Mouse (Mus musculus): ENCODE measurements around the gene Papolb. TPM values are rescaled to one million over a fixed set of nuclear protein-coding genes. Genes with fewer than 3 reads are reported as not detected.

Gene Papolb
- total and polyA plus RNA-seq, 3 experiments = not detected

DNA sequence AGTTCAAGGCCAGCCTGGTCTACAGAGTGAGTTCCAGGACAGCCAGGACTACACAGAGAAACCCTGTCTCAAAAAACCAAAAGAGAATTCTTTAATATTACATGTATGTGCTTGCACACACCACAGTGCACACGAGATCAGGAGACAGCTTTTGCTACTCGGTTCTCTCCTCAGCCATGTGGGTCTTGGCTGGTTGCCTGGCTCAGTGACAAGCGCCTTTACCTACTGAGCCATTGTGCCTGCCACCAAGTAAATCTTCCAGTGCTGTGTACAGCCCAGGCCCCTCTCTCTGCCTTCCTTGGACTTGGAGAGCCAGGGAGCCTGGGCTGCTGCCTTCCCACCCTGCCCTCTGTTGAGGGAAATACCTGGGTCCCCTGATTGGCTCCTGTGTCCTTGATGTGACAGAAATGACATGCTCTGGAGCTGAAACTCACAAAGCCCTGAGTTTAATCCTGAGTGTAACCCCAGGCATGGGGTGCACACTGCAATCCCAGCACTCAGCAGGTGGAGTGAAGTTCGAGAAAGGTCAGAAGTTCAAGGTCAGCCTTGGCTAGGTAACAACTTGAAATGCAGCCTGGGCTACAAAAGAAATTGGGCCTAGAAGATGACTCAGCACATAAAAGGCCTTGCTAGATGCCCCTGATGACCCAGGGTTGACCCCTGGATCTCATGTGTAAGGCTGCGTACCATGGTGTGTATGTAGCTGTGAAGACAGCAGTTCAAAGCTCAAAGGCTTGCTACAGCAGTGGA lies 51.8 kb downstream of the Papolb start:
- no peak overlapping the region for H3K4me2 ChIP-seq (ENCODE audit: insufficient read depth, low read depth, poor library complexity, severe bottlenecking)
- TF ChIP-seq ZNF384 (IDR thresholded peaks at IDR 0.05; ENCODE audit: low read depth, low read length) (no peak), CHD1 (IDR thresholded peaks at IDR 0.05; ENCODE audit: low read depth, low read length) (no peak), MAFK (IDR thresholded peaks at IDR 0.05; ENCODE audit: insufficient replicate concordance, low read length) (no peak), EP300 (IDR thresholded peaks at IDR 0.05; ENCODE audit: low read length) (no peak), POLR2AphosphoS2 (IDR thresholded peaks at IDR 0.05; ENCODE audit: low read depth, low read length) (no peak), KAT2A (IDR thresholded peaks at IDR 0.05; ENCODE audit: insufficient replicate concordance, low read length) (no peak), RAD21 (IDR thresholded peaks at IDR 0.05; ENCODE audit: low read depth, low read length) (no peak), ETS1 (conservative IDR thresholded peaks at IDR 0.05; ENCODE audit: low read depth, low read length) (no peak), E2F4 (IDR thresholded peaks at IDR 0.05; ENCODE audit: insufficient replicate concordance, low read depth, low read length) (no peak), RCOR1 (conservative IDR thresholded peaks at IDR 0.05; ENCODE audit: low read depth, low read length) (no peak), MXI1 (IDR thresholded peaks at IDR 0.05; ENCODE audit: low read depth, low read length) (no peak), TCF12 (IDR thresholded peaks at IDR 0.05; ENCODE audit: low read depth, low read length) (no peak), SMC3 (IDR thresholded peaks at IDR 0.05; ENCODE audit: low read depth, low read length) (no peak), MYC (IDR thresholded peaks at IDR 0.05; ENCODE audit: low read depth, low read length) (no peak), UBTF (IDR thresholded peaks at IDR 0.05; ENCODE audit: low read depth, low read length) (no peak), NRF1 (IDR thresholded peaks at IDR 0.05; ENCODE audit: low read depth, low read length) (no peak), CTCF (conservative IDR thresholded peaks at IDR 0.05 in 1 of 2, IDR thresholded peaks at IDR 0.05 in 1 of 2; ENCODE audit: low read depth in 2 of 2, low read length in 2 of 2) (no peak), NELFE (IDR thresholded peaks at IDR 0.05; ENCODE audit: low read depth, low read length) (no peak)
- no peaks in the 10 kb centered on the region for H3K79me2 ChIP-seq (replicated peaks; ENCODE audit: control insufficient read depth, extremely low read depth, insufficient read depth, poor library complexity, severe bottlenecking)
- DNase-seq (ENCODE audit: extremely low read depth) = no peak
- H3K27me3 ChIP-seq (replicated peaks) = no peaks in the 10 kb centered on the region
- H3K36me3 ChIP-seq (replicated peaks in 1 of 2; ENCODE audit: control insufficient read depth in 1 of 2, insufficient read depth in 1 of 2, low read length in 1 of 2) = peaks cover 37 to 60% of the 10 kb centered on the region in 2 experiments
- no peak overlapping the region for H3K27ac ChIP-seq (ENCODE audit: insufficient read depth, low read depth)
- H3K9me3 ChIP-seq (replicated peaks; ENCODE audit: low read length) = no peaks in the 10 kb centered on the region
- no peaks in the 10 kb centered on the region for H3K4me1 ChIP-seq (ENCODE audit: control insufficient read depth in 1 of 2, insufficient read depth in 2 of 2)
- no peak overlapping the region for H3K4me3 ChIP-seq (replicated peaks in 1 of 3; ENCODE audit: low read depth in 2 of 3, low read length in 2 of 3, poor library complexity in 1 of 3)
- dilution Hi-C loops (cut with MboI; ENCODE audit: extremely low pct_ligation_motif_present, extremely low pct_unique_long_range_greater_than_20kb, low sequenced_read_pairs) = no loop called here
- in situ Hi-C loops (cut with MboI; ENCODE audit: low pct_ligation_motif_present, low pct_unique_long_range_greater_than_20kb, low sequenced_read_pairs) = no loop called here
- H3K9ac ChIP-seq (ENCODE audit: insufficient read depth, low read depth) = no peak overlapping the region

DNA sequence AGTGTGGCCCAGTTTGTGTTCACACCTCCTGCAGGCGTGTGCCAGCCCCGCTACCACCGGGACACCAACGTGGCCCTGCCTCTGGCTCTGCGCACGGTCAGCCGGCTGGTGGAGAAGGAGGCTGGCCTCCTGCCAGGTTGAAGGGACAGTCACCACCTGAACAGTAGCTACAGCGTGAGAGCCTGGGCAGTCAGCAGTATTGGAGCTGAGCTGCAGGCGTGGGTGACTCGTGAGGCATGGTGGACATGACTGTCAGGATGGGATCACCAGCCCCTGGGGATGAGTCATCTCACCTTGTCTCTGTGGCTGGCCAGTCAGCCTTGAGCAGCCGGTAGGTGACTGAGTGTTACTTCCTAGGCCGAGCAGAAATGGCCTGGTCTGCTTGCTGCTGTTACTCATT lies 52.5 kb downstream of the Papolb start:
- no peak for DNase-seq (ENCODE audit: extremely low read depth)
- in situ Hi-C loops (cut with MboI; ENCODE audit: low pct_ligation_motif_present, low pct_unique_long_range_greater_than_20kb, low sequenced_read_pairs) (no loop called here), dilution Hi-C loops (cut with MboI; ENCODE audit: extremely low pct_ligation_motif_present, extremely low pct_unique_long_range_greater_than_20kb, low sequenced_read_pairs) (no loop called here)
- Histone ChIP-seq H3K4me2 (ENCODE audit: insufficient read depth, low read depth, poor library complexity, severe bottlenecking) (no peak overlapping the region), H3K4me1 (ENCODE audit: control insufficient read depth in 1 of 2, insufficient read depth in 2 of 2) (no peaks in the 10 kb centered on the region), H3K9me3 (replicated peaks; ENCODE audit: low read length) (no peaks in the 10 kb centered on the region), H3K9ac (ENCODE audit: insufficient read depth, low read depth) (no peak overlapping the region), H3K27ac (ENCODE audit: insufficient read depth, low read depth) (no peak overlapping the region), H3K27me3 (replicated peaks) (no peaks in the 10 kb centered on the region), H3K4me3 (replicated peaks in 1 of 3; ENCODE audit: low read depth in 2 of 3, low read length in 2 of 3, poor library complexity in 1 of 3) (no peak overlapping the region), H3K79me2 (replicated peaks; ENCODE audit: control insufficient read depth, extremely low read depth, insufficient read depth, poor library complexity, severe bottlenecking) (no peaks in the 10 kb centered on the region), H3K36me3 (replicated peaks in 1 of 2; ENCODE audit: control insufficient read depth in 1 of 2, insufficient read depth in 1 of 2, low read length in 1 of 2) (peaks cover 41 to 67% of the 10 kb centered on the region in 2 experiments)
- TF ChIP-seq POLR2AphosphoS2 (IDR thresholded peaks at IDR 0.05; ENCODE audit: low read depth, low read length) (no peak), IRF4 (IDR thresholded peaks at IDR 0.05; ENCODE audit: low read depth, low read length) (no peak), NRF1 (IDR thresholded peaks at IDR 0.05; ENCODE audit: low read depth, low read length) (no peak), SMC3 (IDR thresholded peaks at IDR 0.05; ENCODE audit: low read depth, low read length) (no peak), CHD1 (IDR thresholded peaks at IDR 0.05; ENCODE audit: low read depth, low read length) (no peak), MAX (IDR thresholded peaks at IDR 0.05; ENCODE audit: low read length) (no peak), JUND (conservative IDR thresholded peaks at IDR 0.05; ENCODE audit: low read depth, low read length) (no peak), CHD2 (IDR thresholded peaks at IDR 0.05; ENCODE audit: low read length) (no peak), POLR2A (IDR thresholded peaks at IDR 0.05; ENCODE audit: low read depth, low read length) (no peak), USF1 (IDR thresholded peaks at IDR 0.05; ENCODE audit: low read depth, low read length) (no peak), CTCF (conservative IDR thresholded peaks at IDR 0.05 in 1 of 2, IDR thresholded peaks at IDR 0.05 in 1 of 2; ENCODE audit: low read depth in 2 of 2, low read length in 2 of 2) (no peak), ZMIZ1 (IDR thresholded peaks at IDR 0.05; ENCODE audit: low read depth, low read length) (no peak), GABPA (IDR thresholded peaks at IDR 0.05; ENCODE audit: insufficient replicate concordance, low read depth, low read length) (no peak), USF2 (conservative IDR thresholded peaks at IDR 0.05; ENCODE audit: low read depth, low read length) (no peak), HCFC1 (IDR thresholded peaks at IDR 0.05; ENCODE audit: low read depth, low read length) (no peak), MAFK (IDR thresholded peaks at IDR 0.05; ENCODE audit: insufficient replicate concordance, low read length) (no peak), MAZ (IDR thresholded peaks at IDR 0.05; ENCODE audit: low read depth, low read length) (no peak), E2F4 (IDR thresholded peaks at IDR 0.05; ENCODE audit: insufficient replicate concordance, low read depth, low read length) (no peak), TBP (conservative IDR thresholded peaks at IDR 0.05; ENCODE audit: low read depth, low read length) (no peak)

All from CH12.LX (cell line).